Mouse (Mus musculus): ENCODE measurements around the gene Mgea5.

Mgea5 gene

GRCm38 (mm10) chr19:45747028-45747867 lies 36.4 kb downstream of the Mgea5 start:
- DNase-seq: peak; percentile 91

- peak; percentile 85 for DNase-seq
Measured at GRCm38 (mm10) chr19:45746153-45747020, 37.2 kb downstream of the Mgea5 start.

GRCm38 (mm10) chr19:45745344-45746152 lies 38.1 kb downstream of the Mgea5 start:
- DNase-seq: no peak

- DNase-seq: no peak
Measured at GRCm38 (mm10) chr19:45743619-45744018, 40.0 kb downstream of the Mgea5 start.

GRCm38 (mm10) chr19:45742984-45743575 lies 40.6 kb downstream of the Mgea5 start:
- DNase-seq: no peak

- DNase-seq: no peak
Measured at GRCm38 (mm10) chr19:45742218-45742983, 41.2 kb downstream of the Mgea5 start, which contains the start of gene Fgf8. TSS of gene Fgf8 (minus strand) at chr19:45742915.

GRCm38 (mm10) chr19:45741431-45742217 lies 42.0 kb downstream of the Mgea5 start:
- no peak for DNase-seq

- no peak for DNase-seq
Measured at GRCm38 (mm10) chr19:45740817-45741216, 42.8 kb downstream of the Mgea5 start.

- no peak for DNase-seq
Measured at GRCm38 (mm10) chr19:45740233-45740632, 43.4 kb downstream of the Mgea5 start.

- DNase-seq: no peak
Measured at GRCm38 (mm10) chr19:45738521-45738920, 45.1 kb downstream of the Mgea5 start.

- DNase-seq: no peak
Measured at GRCm38 (mm10) chr19:45737846-45738484, 45.7 kb downstream of the Mgea5 start.

- DNase-seq: no peak
Measured at GRCm38 (mm10) chr19:45737208-45737845, 46.3 kb downstream of the Mgea5 start.

GRCm38 (mm10) chr19:45736855-45737207 lies 46.8 kb downstream of the Mgea5 start:
- peak; percentile 52 for DNase-seq

GRCm38 (mm10) chr19:45736241-45736640 lies 47.4 kb downstream of the Mgea5 start:
- no peak for DNase-seq

- no peak for DNase-seq
Measured at GRCm38 (mm10) chr19:45734762-45735161, 48.9 kb downstream of the Mgea5 start.

- DNase-seq: no peak
Measured at GRCm38 (mm10) chr19:45734191-45734590, 49.4 kb downstream of the Mgea5 start.

GRCm38 (mm10) chr19:45733564-45733963 lies 50.1 kb downstream of the Mgea5 start:
- no peak for DNase-seq

- DNase-seq: no peak
Measured at GRCm38 (mm10) chr19:45731658-45732057, 52.0 kb downstream of the Mgea5 start.

- no peak for DNase-seq
Measured at GRCm38 (mm10) chr19:45730042-45730441, 53.6 kb downstream of the Mgea5 start.

GRCm38 (mm10) chr19:45727231-45727630 lies 56.4 kb downstream of the Mgea5 start:
- no peak for DNase-seq
